Mouse (Mus musculus) forebrain, embryonic 14.5 days (tissue): ENCODE data around the gene Smarca5. TPM values are rescaled to one million over a fixed set of nuclear protein-coding genes. Genes with fewer than 3 reads are reported as not detected.
"Not testable (repeated sequence)": the region's sequence is repeated elsewhere in the genome, so short reads cannot be mapped to it uniquely, and the experiment has no call there.

Source experiments
- ATAC-seq: fragments of 200-750 bp; cut with Nextera tagmentation; 2 replicates; pipeline ENCODE4 v1.8.0; 2017; ENCODE audit warnings: mild to moderate bottlenecking, moderate library complexity
- DNase-seq: peaks from one replicate; pipeline ENCODE4 v3.0.0-alpha.2; 2015; ENCODE audit warnings: low spot score
- H3K27ac ChIP-seq: fragments of 300-500 bp; sonication (generic); 2 replicates; pipeline ENCODE4 v1.5.1; 2014; ENCODE audit warnings: low read depth, mild to moderate bottlenecking, control low read depth, low read length, moderate library complexity
- H3K27me3 ChIP-seq: fragments of 300-500 bp; sonication (generic); replicated peaks from 2 replicates; pipeline ENCODE4 v1.6.1; 2014; ENCODE audit warnings: low read length, control low read depth, mixed read lengths; ENCODE audit not compliant: control insufficient read depth, insufficient read depth
- H3K36me3 ChIP-seq: fragments of 300-500 bp; sonication (generic); 2 replicates; pipeline ENCODE4 v1.6.1; 2014; ENCODE audit warnings: low read length, control low read depth; ENCODE audit not compliant: control insufficient read depth, insufficient read depth
- H3K4me1 ChIP-seq: fragments of 300-500 bp; sonication (generic); 2 replicates; pipeline ENCODE4 v1.6.1; 2014; ENCODE audit warnings: antibody characterized with exemption, low read length, control low read depth; ENCODE audit not compliant: control insufficient read depth, insufficient read depth
- H3K4me2 ChIP-seq: fragments of 300-500 bp; sonication (generic); 2 replicates; pipeline ENCODE4 v1.6.1; 2014; ENCODE audit warnings: mild to moderate bottlenecking, control low read depth, low read length
- H3K4me3 ChIP-seq: fragments of 300-500 bp; sonication (generic); 2 replicates; pipeline ENCODE4 v1.5.1; 2014; ENCODE audit warnings: low read depth, low read length, control low read depth
- H3K9ac ChIP-seq: fragments of 300-500 bp; sonication (generic); 2 replicates; pipeline ENCODE4 v1.6.1; 2014; ENCODE audit warnings: mild to moderate bottlenecking, low read length, control low read depth, moderate library complexity
- H3K9me3 ChIP-seq: fragments of 300-500 bp; sonication (generic); replicated peaks from 2 replicates; pipeline ENCODE4 v1.6.1; 2016; ENCODE audit warnings: low read length, control low read depth, mixed read lengths; ENCODE audit not compliant: control insufficient read depth
- WGBS: fragments of 180-500 bp; shearing (Covaris S2); extraction: QIAGEN DNeasy Blood & Tissue Kit; methylation state at CpG from one replicate; pipeline ENCODE4 v1.1.7; 2014; 5-methylcytosine and 5-hydroxymethylcytosine counted together
- polyA plus RNA-seq: library from polyadenylated mRNA; unstranded; fragments of >200 nt; fragmentation: Nextera tagmentation; extraction: Ambion mirVana; gene quantifications from 2 replicates; pipeline ENCODE4 v1.2.1, GENCODE M21; 2014

The Smarca5 gene
- polyA plus RNA-seq = 70.3 and 73.6 TPM in 2 replicates

- Histone ChIP-seq H3K9ac (peak within 1 kb of the TSS; percentile 95), H3K27ac (peak within 1 kb of the TSS; percentile 99), H3K36me3 (peaks cover 12% of the 10 kb centered on the region), H3K4me3 (peak within 1 kb of the TSS; percentile 84), H3K4me2 (peak within 1 kb of the TSS; percentile 86)
- peak; percentile 97 for ATAC-seq
- DNase-seq = peak; percentile 95
- H3K27me3 ChIP-seq, H3K4me1 ChIP-seq, H3K9me3 ChIP-seq: not testable (repeated sequence)
- 4% methylated on average over 77 of the region's 91 CpGs for WGBS
Observed at GRCm38 (mm10) chr8:80739155-80739924, at the start of gene Smarca5. Gene Smarca5, minus strand, starts transcription at chr8:80739497.

GRCm38 (mm10) chr8:80784559-80784958 is 45.3 kb upstream of the Smarca5 start:
- H3K4me3 ChIP-seq = no peak overlapping the region
- ATAC-seq (no peak), DNase-seq (no peak)
- no peak overlapping the region for H3K27ac ChIP-seq
- H3K9ac ChIP-seq = no peak overlapping the region
- no peaks in the 10 kb centered on the region for H3K9me3 ChIP-seq
- 95% methylated on average over 9 of the region's 9 CpGs for WGBS
- peaks cover 24% of the 10 kb centered on the region for H3K36me3 ChIP-seq
- H3K27me3 ChIP-seq = no peaks in the 10 kb centered on the region
- H3K4me1 ChIP-seq = no peaks in the 10 kb centered on the region
- no peak overlapping the region for H3K4me2 ChIP-seq

- Histone ChIP-seq H3K36me3 (peaks cover 20% of the 10 kb centered on the region), H3K4me1 (no peaks in the 10 kb centered on the region), H3K4me3 (no peak overlapping the region), H3K9me3 (no peaks in the 10 kb centered on the region), H3K27ac (no peak overlapping the region), H3K9ac (no peak overlapping the region), H3K4me2 (no peak overlapping the region), H3K27me3 (no peaks in the 10 kb centered on the region)
- WGBS = 81% methylated on average over 4 of the region's 4 CpGs
- ATAC-seq (no peak), DNase-seq (no peak)
Observed at GRCm38 (mm10) chr8:80783271-80783670, 44.0 kb upstream of the Smarca5 start.

GRCm38 (mm10) chr8:80781338-80781737 is 42.0 kb upstream of the Smarca5 start:
- ATAC-seq (peak; percentile 73), DNase-seq (peak; percentile 58)
- H3K4me2 ChIP-seq = no peak overlapping the region
- H3K36me3 ChIP-seq = peaks cover 25% of the 10 kb centered on the region
- H3K9ac ChIP-seq = 0 out of 2 replicates have a peak overlapping the region, but pooled peaks have one; percentile 8
- H3K9me3 ChIP-seq = no peaks in the 10 kb centered on the region
- H3K4me1 ChIP-seq = no peaks in the 10 kb centered on the region
- 52% methylated on average over 10 of the region's 10 CpGs for WGBS
- no peaks in the 10 kb centered on the region for H3K27me3 ChIP-seq
- H3K4me3 ChIP-seq = no peak overlapping the region
- H3K27ac ChIP-seq = peak overlapping the region; percentile 36; the same call in 1 of the 2 replicates

- WGBS = 94% methylated on average over 4 of the region's 4 CpGs
- DNase-seq (no peak), ATAC-seq (no peak)
- Histone ChIP-seq H3K36me3 (peaks cover 25% of the 10 kb centered on the region), H3K27me3 (no peaks in the 10 kb centered on the region), H3K4me1 (no peaks in the 10 kb centered on the region), H3K4me3 (no peak overlapping the region), H3K9me3 (no peaks in the 10 kb centered on the region), H3K4me2 (no peak overlapping the region), H3K27ac (no peak overlapping the region), H3K9ac (no peak overlapping the region)
Observed at GRCm38 (mm10) chr8:80780271-80780670, 41.0 kb upstream of the Smarca5 start.

GRCm38 (mm10) chr8:80776436-80776835 is 37.1 kb upstream of the Smarca5 start:
- no peak overlapping the region for H3K4me3 ChIP-seq
- no peak overlapping the region for H3K27ac ChIP-seq
- H3K9ac ChIP-seq = no peak overlapping the region
- DNase-seq (no peak), ATAC-seq (no peak)
- H3K9me3 ChIP-seq = no peaks in the 10 kb centered on the region
- peaks cover 24% of the 10 kb centered on the region for H3K36me3 ChIP-seq
- no peak overlapping the region for H3K4me2 ChIP-seq
- 81% methylated on average over 8 of the region's 8 CpGs for WGBS
- no peaks in the 10 kb centered on the region for H3K4me1 ChIP-seq
- no peaks in the 10 kb centered on the region for H3K27me3 ChIP-seq

- no peak for ATAC-seq
- H3K4me3 ChIP-seq = no peak overlapping the region
Observed at GRCm38 (mm10) chr8:80772732-80773460, 33.6 kb upstream of the Smarca5 start.

GRCm38 (mm10) chr8:80768451-80768850 is 29.2 kb upstream of the Smarca5 start:
- no peaks in the 10 kb centered on the region for H3K9me3 ChIP-seq
- WGBS = 95% methylated on average over 6 of the region's 6 CpGs
- no peak for ATAC-seq

More at GRCm38 (mm10) chr8:80772732-80773460, 33.6 kb upstream of the Smarca5 start:
- 89% methylated on average over 4 of the region's 4 CpGs for WGBS
- no peaks in the 10 kb centered on the region for H3K27me3 ChIP-seq
- H3K9ac ChIP-seq = no peak overlapping the region
- no peak overlapping the region for H3K27ac ChIP-seq
- H3K9me3 ChIP-seq = no peaks in the 10 kb centered on the region
- H3K4me2 ChIP-seq = no peak overlapping the region
- H3K36me3 ChIP-seq = peaks cover 35% of the 10 kb centered on the region
- no peaks in the 10 kb centered on the region for H3K4me1 ChIP-seq
- DNase-seq = peak; percentile 67

More at GRCm38 (mm10) chr8:80768451-80768850, 29.2 kb upstream of the Smarca5 start:
- H3K4me3 ChIP-seq = no peak overlapping the region
- no peak for DNase-seq
- no peak overlapping the region for H3K9ac ChIP-seq
- H3K27ac ChIP-seq = no peak overlapping the region
- H3K4me1 ChIP-seq = no peaks in the 10 kb centered on the region
- H3K36me3 ChIP-seq = peaks cover 28% of the 10 kb centered on the region
- no peaks in the 10 kb centered on the region for H3K27me3 ChIP-seq
- H3K4me2 ChIP-seq = no peak overlapping the region
